14 mouse cellular contexts compared by ENCODE assay signal in genomic region chr10:107615460-107615859, GRCm38 (mm10).
"Had no signal": no experiment of that assay in that cellular context is flagged by ENCODE, and none has a peak within 500 bp of the region (broad histone marks: within the 10 kb centered on the region; RNA-seq: fewer than 3 reads in every experiment).

No protein-coding gene starts in this region.

- H3K4me2 ChIP-seq: kidney, embryonic 15.5 days; limb, embryonic 12.5 days; liver, embryonic 15.5 days; neural tube, embryonic 12.5 days had no signal

- H3K9ac ChIP-seq: kidney, embryonic 15.5 days; limb, embryonic 12.5 days; liver, embryonic 15.5 days; neural tube, embryonic 12.5 days had no signal

- H3K4me3 ChIP-seq: kidney, embryonic 15.5 days; limb, embryonic 12.5 days; liver, embryonic 15.5 days; midbrain, embryonic 10.5 days; neural tube, embryonic 12.5 days had no signal

- H3K9me3 ChIP-seq: kidney, embryonic 15.5 days; limb, embryonic 12.5 days; liver, embryonic 15.5 days; midbrain, embryonic 10.5 days; neural tube, embryonic 12.5 days had no signal

- H3K4me1 ChIP-seq: kidney, embryonic 15.5 days; limb, embryonic 12.5 days; liver, embryonic 15.5 days; midbrain, embryonic 10.5 days; neural tube, embryonic 12.5 days had no signal

- H3K27me3 ChIP-seq: kidney, embryonic 15.5 days; limb, embryonic 12.5 days; liver, embryonic 15.5 days; neural tube, embryonic 12.5 days had no signal

- H3K27ac ChIP-seq: kidney, embryonic 15.5 days; limb, embryonic 12.5 days; liver, embryonic 15.5 days; midbrain, embryonic 10.5 days; neural tube, embryonic 12.5 days had no signal

- DNase-seq: kidney, adult 18-20 months; kidney, postnatal 14 days; lung, adult 2 months; lung, postnatal 4 days; midbrain, embryonic 14.5 days; right cerebral cortex, postnatal 4 days; spleen, adult 18-20 months; thymus, postnatal 36 days had no signal

- H3K36me3 ChIP-seq: kidney, embryonic 15.5 days; limb, embryonic 12.5 days; liver, embryonic 15.5 days; midbrain, embryonic 10.5 days; neural tube, embryonic 12.5 days had no signal

- ATAC-seq: lung, postnatal 0 days had no signal
